Mouse (Mus musculus) large intestine, adult 2 months (tissue): ENCODE data around the gene Gse1. TPM values are rescaled to one million over a fixed set of nuclear protein-coding genes. Genes with fewer than 3 reads are reported as not detected.
A peak's percentile ranks its signal among the peaks of the same experiment; 100 is the strongest.

Experiments
- DNase-seq: peaks from one replicate; pipeline ENCODE4 v3.0.0-alpha.2; 2012; ENCODE audit warnings: low read depth, low spot score
- WGBS: fragments of 180-500 bp; shearing (Covaris S2); methylation state at CpG from one replicate; pipeline ENCODE4 v1.1.7; 2018; 5-methylcytosine and 5-hydroxymethylcytosine counted together
- polyA plus RNA-seq: library from polyadenylated mRNA; depleted of rRNA; stranded (reverse); fragments of >200 nt; gene quantifications from 2 replicates; pipeline ENCODE4 v1.2.3, GENCODE M21; 2012; rRNA removed

The Gse1 gene
- polyA plus RNA-seq = 22.1 and 36.3 TPM in 2 replicates

GRCm38 (mm10) chr8:120227891-120228591, at the start of gene Gse1:
Gse1 (plus strand) TSS chr8:120228456.
- WGBS = 20% methylated on average over 38 of the region's 52 CpGs
- DNase-seq = peak; percentile 47

- WGBS = under 1% methylated on average over 10 of the region's 10 CpGs
Measured at GRCm38 (mm10) chr8:120179027-120179431, 49.2 kb upstream of the Gse1 start.

GRCm38 (mm10) chr8:120180445-120180970, 47.7 kb upstream of the Gse1 start:
- DNase-seq = no peak
- WGBS = 70% methylated on average over 7 of the region's 7 CpGs

More at GRCm38 (mm10) chr8:120179027-120179431, 49.2 kb upstream of the Gse1 start:
- peak; percentile 60 for DNase-seq

GRCm38 (mm10) chr8:120181274-120181673, 47.0 kb upstream of the Gse1 start:
- DNase-seq = no peak
- 70% methylated on average over 5 of the region's 5 CpGs for WGBS

GRCm38 (mm10) chr8:120181861-120182414, 46.3 kb upstream of the Gse1 start:
- WGBS = 71% methylated on average over 4 of the region's 4 CpGs
- DNase-seq = no peak

- DNase-seq = no peak
- WGBS = 25% methylated on average over 9 of the region's 9 CpGs
Measured at GRCm38 (mm10) chr8:120184366-120184765, 43.9 kb upstream of the Gse1 start.

GRCm38 (mm10) chr8:120184850-120185792, 43.1 kb upstream of the Gse1 start:
- DNase-seq = no peak
- 33% methylated on average over 17 of the region's 17 CpGs for WGBS

GRCm38 (mm10) chr8:120186454-120186853, 41.8 kb upstream of the Gse1 start:
- 67% methylated on average over 8 of the region's 8 CpGs for WGBS
- DNase-seq = no peak

GRCm38 (mm10) chr8:120188510-120188909, 39.7 kb upstream of the Gse1 start:
- DNase-seq = no peak

GRCm38 (mm10) chr8:120189440-120189839, 38.8 kb upstream of the Gse1 start:
- DNase-seq = no peak
- WGBS = 85% methylated on average over 6 of the region's 6 CpGs

More at GRCm38 (mm10) chr8:120188510-120188909, 39.7 kb upstream of the Gse1 start:
- WGBS = 54% methylated on average over 6 of the region's 6 CpGs

- DNase-seq = no peak
- 80% methylated on average over 17 of the region's 17 CpGs for WGBS
Measured at GRCm38 (mm10) chr8:120190107-120190809, 38.0 kb upstream of the Gse1 start.

- peak; percentile 24 for DNase-seq
- WGBS = 19% methylated on average over 20 of the region's 20 CpGs
Measured at GRCm38 (mm10) chr8:120190810-120191413, 37.3 kb upstream of the Gse1 start.

- 65% methylated on average over 5 of the region's 5 CpGs for WGBS
- DNase-seq = no peak
Measured at GRCm38 (mm10) chr8:120191633-120192032, 36.6 kb upstream of the Gse1 start.

GRCm38 (mm10) chr8:120192118-120192517, 36.1 kb upstream of the Gse1 start:
- 95% methylated on average over 5 of the region's 5 CpGs for WGBS
- DNase-seq = no peak

GRCm38 (mm10) chr8:120201351-120201750, 26.9 kb upstream of the Gse1 start:
- no peak for DNase-seq
- 36% methylated on average over 6 of the region's 6 CpGs for WGBS

GRCm38 (mm10) chr8:120202546-120202945, 25.7 kb upstream of the Gse1 start:
- no peak for DNase-seq
- 42% methylated on average over 3 of the region's 3 CpGs for WGBS

GRCm38 (mm10) chr8:120204736-120205360, 23.4 kb upstream of the Gse1 start:
- no peak for DNase-seq
- 41% methylated on average over 7 of the region's 7 CpGs for WGBS

GRCm38 (mm10) chr8:120205916-120206315, 22.3 kb upstream of the Gse1 start:
- no peak for DNase-seq
- 83% methylated on average over 9 of the region's 9 CpGs for WGBS

GRCm38 (mm10) chr8:120207364-120207763, 20.9 kb upstream of the Gse1 start:
- WGBS = 88% methylated on average over 8 of the region's 8 CpGs
- DNase-seq = no peak
